Mouse (Mus musculus) liver, adult 2 months (tissue): Measurements from ENCODE around the gene Cdkn2aipnl.

Experiments
- CTCF ChIP-seq: fragments of 200-500 bp; IDR thresholded peaks from 2 replicates; pipeline ENCODE4 v1.5.1; 2011; ENCODE audit warnings: low read depth, low read length, control low read depth
- POLR2A ChIP-seq: fragments of 200-500 bp; IDR thresholded peaks from 2 replicates; pipeline ENCODE4 v1.6.1; 2011; ENCODE audit warnings: low read length, control low read depth; ENCODE audit not compliant: insufficient read depth; ENCODE audit errors: extremely low read depth

- no peak for TF ChIP-seq POLR2A
- TF ChIP-seq CTCF: no peak
Observed at GRCm38 (mm10) chr11:51934230-51934629, 33.2 kb upstream of the Cdkn2aipnl start.
